Comparison of ENCODE assay signal across 7 mouse cellular contexts in genomic region chr19:4126759-4127495, GRCm38 (mm10). TPM values are rescaled to one million over a fixed set of nuclear protein-coding genes. Genes with fewer than 3 reads are reported as not detected.
DNase-seq lines count a peak whose midpoint lies in the region; ATAC-seq and TF ChIP-seq lines count a peak whose summit lies in the region.

No protein-coding gene starts in this region.

- no peak for TF ChIP-seq EP300 in lung, postnatal 0 days (IDR thresholded peaks at IDR 0.05)

- H3K36me3 ChIP-seq in embryonic facial prominence, embryonic 12.5 days: peaks cover 36% of the 10 kb centered on the region
- peaks cover 38% of the 10 kb centered on the region for H3K36me3 ChIP-seq in hindbrain, embryonic 14.5 days (replicated peaks; ENCODE audit: control insufficient read depth, insufficient read depth)
- peaks cover 16% of the 10 kb centered on the region; the same call in 1 of the 2 replicates for H3K36me3 ChIP-seq in lung, postnatal 0 days (ENCODE audit: insufficient read depth, low read length)

- no peak for ATAC-seq in embryonic facial prominence, embryonic 12.5 days (ENCODE audit: insufficient number of reproducible peaks, insufficient read depth, low FRiP score, low TSS enrichment)
- no peak for ATAC-seq in hindbrain, embryonic 14.5 days (ENCODE audit: low FRiP score)
- no peak for ATAC-seq in lung, postnatal 0 days
- no peak for ATAC-seq in megakaryocyte-erythroid progenitor cell, adult 5-6 weeks (replicated peaks; ENCODE audit: low FRiP score, low TSS enrichment, poor library complexity, severe bottlenecking)

- DNase-seq in right cerebral cortex, postnatal 25 days: peak; percentile 32
- DNase-seq in right cerebral cortex, postnatal 4 days: no peak
- no peak for DNase-seq in hindbrain, embryonic 14.5 days (ENCODE audit: low spot score)
- DNase-seq in lung, postnatal 0 days (ENCODE audit: low spot score): peak; percentile 44
- DNase-seq in gastrocnemius, adult 8-10 months (ENCODE audit: low spot score in 2 of 2): no peak

- H3K9me3 ChIP-seq in embryonic facial prominence, embryonic 12.5 days: no peaks in the 10 kb centered on the region
- no peaks in the 10 kb centered on the region for H3K9me3 ChIP-seq in hindbrain, embryonic 14.5 days (ENCODE audit: control insufficient read depth, low read length)
- H3K9me3 ChIP-seq in lung, postnatal 0 days (ENCODE audit: low read length): no peaks in the 10 kb centered on the region

- no peak for TF ChIP-seq CTCF in lung, postnatal 0 days (IDR thresholded peaks at IDR 0.05)

- H3K27ac ChIP-seq in embryonic facial prominence, embryonic 12.5 days: peak overlapping the region; percentile 19; the same call in 1 of the 2 replicates
- no peak overlapping the region for H3K27ac ChIP-seq in hindbrain, embryonic 14.5 days
- H3K27ac ChIP-seq in lung, postnatal 0 days (ENCODE audit: low read length): no peak overlapping the region

- H3K9ac ChIP-seq in embryonic facial prominence, embryonic 12.5 days: peak overlapping the region; percentile 73
- H3K9ac ChIP-seq in hindbrain, embryonic 14.5 days: peak overlapping the region; percentile 91
- peak overlapping the region; percentile 81 for H3K9ac ChIP-seq in lung, postnatal 0 days (replicated peaks; ENCODE audit: low read depth)

- H3K4me2 ChIP-seq in embryonic facial prominence, embryonic 12.5 days (replicated peaks): peak overlapping the region; percentile 71
- H3K4me2 ChIP-seq in hindbrain, embryonic 14.5 days (replicated peaks): peak overlapping the region; percentile 71
- peak overlapping the region; percentile 71 for H3K4me2 ChIP-seq in lung, postnatal 0 days (replicated peaks; ENCODE audit: low read depth, low read length)

- 55% methylated on average over 7 of the region's 7 CpGs for WGBS in embryonic facial prominence, embryonic 12.5 days
- 69% methylated on average over 7 of the region's 7 CpGs for WGBS in hindbrain, embryonic 14.5 days
- 50% methylated on average over 7 of the region's 7 CpGs for WGBS in lung, postnatal 0 days

- peaks cover 9% of the 10 kb centered on the region for H3K4me1 ChIP-seq in embryonic facial prominence, embryonic 12.5 days
- H3K4me1 ChIP-seq in hindbrain, embryonic 14.5 days (replicated peaks; ENCODE audit: control insufficient read depth, insufficient read depth, low read length): peaks cover 15% of the 10 kb centered on the region
- peaks cover 5% of the 10 kb centered on the region for H3K4me1 ChIP-seq in lung, postnatal 0 days (ENCODE audit: insufficient read depth, low read depth, low read length)

- H3K4me3 ChIP-seq in embryonic facial prominence, embryonic 12.5 days: peak overlapping the region; percentile 83
- H3K4me3 ChIP-seq in hindbrain, embryonic 14.5 days (replicated peaks; ENCODE audit: low read length): peak overlapping the region; percentile 83
- H3K4me3 ChIP-seq in lung, postnatal 0 days (ENCODE audit: low read depth, low read length): peak overlapping the region; percentile 70

- H3K27me3 ChIP-seq in embryonic facial prominence, embryonic 12.5 days: no peaks in the 10 kb centered on the region
- H3K27me3 ChIP-seq in hindbrain, embryonic 14.5 days (ENCODE audit: control insufficient read depth, insufficient read depth, low read length): no peaks in the 10 kb centered on the region
- H3K27me3 ChIP-seq in lung, postnatal 0 days (replicated peaks; ENCODE audit: insufficient read depth, low read length): no peaks in the 10 kb centered on the region

RNA-seq across cellular contexts. Expression of gene Aip, which starts 1.3 kb away (rescaled TPM):
- polyA plus RNA-seq in embryonic facial prominence, embryonic 12.5 days (2016; fragmentation: Nextera tagmentation; extraction: Ambion mirVana): 85.2 and 90.8 TPM in 2 replicates
- 93.8 and 99.7 TPM in 2 replicates for polyA plus RNA-seq in hindbrain, embryonic 14.5 days (2014; fragmentation: Nextera tagmentation; extraction: Ambion mirVana)
- 78.5 and 82.1 TPM in 2 replicates for polyA plus RNA-seq in lung, postnatal 0 days (2015; fragmentation: Nextera tagmentation; extraction: Ambion mirVana)
- total RNA-seq in megakaryocyte-erythroid progenitor cell, adult 5-6 weeks (2014; fragmentation: Nextera tagmentation): 25.9 and 31.2 TPM in 2 replicates
- total RNA-seq in megakaryocyte-erythroid progenitor cell, adult 5-6 weeks (2017): 16.9 and 23.2 TPM in 2 replicates
- total RNA-seq in gastrocnemius, adult 8-10 months (2022): 10 to 100 TPM; 85.7 to 96.3 (median 90.3) TPM

RNA-seq across cellular contexts. Expression of gene Gpr152, which starts 12.7 kb away (rescaled TPM):
- polyA plus RNA-seq in embryonic facial prominence, embryonic 12.5 days (2016; fragmentation: Nextera tagmentation; extraction: Ambion mirVana): not detected in 2 replicates
- not detected in 2 replicates for polyA plus RNA-seq in hindbrain, embryonic 14.5 days (2014; fragmentation: Nextera tagmentation; extraction: Ambion mirVana)
- polyA plus RNA-seq in lung, postnatal 0 days (2015; fragmentation: Nextera tagmentation; extraction: Ambion mirVana): not detected in 2 replicates
- not detected in 2 replicates for total RNA-seq in megakaryocyte-erythroid progenitor cell, adult 5-6 weeks (2014; fragmentation: Nextera tagmentation)
- not detected in 2 replicates for total RNA-seq in megakaryocyte-erythroid progenitor cell, adult 5-6 weeks (2017)
- total RNA-seq in gastrocnemius, adult 8-10 months (2022): not detected

RNA-seq across cellular contexts. Expression of gene Cabp4, which starts 16.9 kb away (rescaled TPM):
- polyA plus RNA-seq in embryonic facial prominence, embryonic 12.5 days (2016; fragmentation: Nextera tagmentation; extraction: Ambion mirVana): not detected in 2 replicates
- polyA plus RNA-seq in hindbrain, embryonic 14.5 days (2014; fragmentation: Nextera tagmentation; extraction: Ambion mirVana): 0.11 and 0.26 TPM in 2 replicates
- polyA plus RNA-seq in lung, postnatal 0 days (2015; fragmentation: Nextera tagmentation; extraction: Ambion mirVana): 0.08 and 0.10 TPM in 2 replicates
- 0.39 and 1.5 TPM in 2 replicates for total RNA-seq in megakaryocyte-erythroid progenitor cell, adult 5-6 weeks (2014; fragmentation: Nextera tagmentation)
- total RNA-seq in megakaryocyte-erythroid progenitor cell, adult 5-6 weeks (2017): not detected in 2 replicates
- not detected for total RNA-seq in gastrocnemius, adult 8-10 months (2022)

RNA-seq across cellular contexts. Expression of gene Coro1b, which starts 21.5 kb away (rescaled TPM):
- polyA plus RNA-seq in embryonic facial prominence, embryonic 12.5 days (2016; fragmentation: Nextera tagmentation; extraction: Ambion mirVana): 128 and 135 TPM in 2 replicates
- 102 TPM in 2 replicates for polyA plus RNA-seq in hindbrain, embryonic 14.5 days (2014; fragmentation: Nextera tagmentation; extraction: Ambion mirVana)
- polyA plus RNA-seq in lung, postnatal 0 days (2015; fragmentation: Nextera tagmentation; extraction: Ambion mirVana): 183 and 192 TPM in 2 replicates
- 103 and 123 TPM in 2 replicates for total RNA-seq in megakaryocyte-erythroid progenitor cell, adult 5-6 weeks (2014; fragmentation: Nextera tagmentation)
- total RNA-seq in megakaryocyte-erythroid progenitor cell, adult 5-6 weeks (2017): 42.8 and 97.1 TPM in 2 replicates
- 10 to 100 TPM; 10.4 to 13.2 (median 11.6) TPM for total RNA-seq in gastrocnemius, adult 8-10 months (2022)

RNA-seq across cellular contexts. Expression of gene Ptprcap, which starts 26.5 kb away (rescaled TPM):
- polyA plus RNA-seq in embryonic facial prominence, embryonic 12.5 days (2016; fragmentation: Nextera tagmentation; extraction: Ambion mirVana): 0.89 and 2.1 TPM in 2 replicates
- 0.44 and 0.68 TPM in 2 replicates for polyA plus RNA-seq in hindbrain, embryonic 14.5 days (2014; fragmentation: Nextera tagmentation; extraction: Ambion mirVana)
- polyA plus RNA-seq in lung, postnatal 0 days (2015; fragmentation: Nextera tagmentation; extraction: Ambion mirVana): 3.4 and 3.7 TPM in 2 replicates
- total RNA-seq in megakaryocyte-erythroid progenitor cell, adult 5-6 weeks (2014; fragmentation: Nextera tagmentation): 53.0 and 63.6 TPM in 2 replicates
- 104 and 112 TPM in 2 replicates for total RNA-seq in megakaryocyte-erythroid progenitor cell, adult 5-6 weeks (2017)
- under 1 TPM in 2 of 4 experiments, not detected in 2; 0.27 to 0.38 TPM for total RNA-seq in gastrocnemius, adult 8-10 months (2022)

Comparison
In these comparisons a context has a peak if more than half of its experiments do, and no peak if none do; other contexts are left out.
1. DNase-seq: peak in right cerebral cortex, postnatal 25 days (single experiment) and lung, postnatal 0 days (single experiment); none in right cerebral cortex, postnatal 4 days (single experiment), hindbrain, embryonic 14.5 days (single experiment) and gastrocnemius, adult 8-10 months (0 of 2).
2. Peak in every context shown above with its lines, with median percentiles within 50 percentile points of each other: H3K4me2 ChIP-seq, H3K4me3 ChIP-seq and H3K9ac ChIP-seq.